Mouse (Mus musculus) layer of hippocampus, adult 2 months (tissue): Measurements from ENCODE around the gene Gm5936. TPM values are rescaled to one million over a fixed set of nuclear protein-coding genes. Genes with fewer than 3 reads are reported as not detected.
A peak's percentile ranks its signal among the peaks of the same experiment; 100 is the strongest.
"Not testable (repeated sequence)": the region's sequence is repeated elsewhere in the genome, so short reads cannot be mapped to it uniquely, and the experiment has no call there.

Experiments
- DNase-seq, 2 experiments: peaks; one replicate each; pipeline ENCODE4 v3.0.0; 2022; ENCODE audit warnings: low spot score in 2 of 2
- H3K27ac ChIP-seq: fragments of 200-600 bp; 2 replicates; pipeline ENCODE4 v1.8.1; 2022
- H3K4me3 ChIP-seq: fragments of 200-600 bp; 2 replicates; pipeline ENCODE4 v1.8.1; 2022; ENCODE audit warnings: mild to moderate bottlenecking
- CTCF ChIP-seq: fragments of 200-600 bp; conservative IDR thresholded peaks from 2 replicates; pipeline ENCODE4 v1.8.1; 2022; ENCODE audit warnings: antibody characterized with exemption, mild to moderate bottlenecking, moderate library complexity
- long read RNA-seq, 2 experiments: library from polyadenylated mRNA; stranded (forward); transcript quantifications; one replicate each; pipeline ENCODE4 v2.0.0; 2021; ENCODE audit warnings: borderline mapping rate in 2 of 2
- total RNA-seq, 2 experiments: library from RNA; stranded (reverse); gene quantifications; 2 replicates each; pipeline ENCODE4 v1.2.3; 2021

Gm5936 gene
- total RNA-seq = under 1 TPM; 0.26 to 0.32 TPM
- long read RNA-seq, experiment 1 = 0 reads
- long read RNA-seq, experiment 2, partial matches to known transcripts = 0 of 2 reads
- long read RNA-seq, experiment 2, other reads (novel, unspliced or antisense) = 0 of 2 reads

GRCm38 (mm10) chrX:74836842-74837522 is at the start of gene Gm5936:
Gene Gm5936, plus strand, starts transcription at chrX:74837196.
- H3K27ac ChIP-seq, H3K4me3 ChIP-seq: not testable (repeated sequence)
- peak; percentile 6 to 51 for DNase-seq

- H3K27ac ChIP-seq, DNase-seq, H3K4me3 ChIP-seq: not testable (repeated sequence)
Observed at GRCm38 (mm10) chrX:74856104-74856503, 19.1 kb downstream of the Gm5936 start.

- peak; percentile 54 for TF ChIP-seq CTCF
- not testable (repeated sequence) for H3K4me3 ChIP-seq, H3K27ac ChIP-seq
- peak in 1 of 2 experiments; percentile 49 for DNase-seq
Observed at GRCm38 (mm10) chrX:74880123-74880522, 43.1 kb downstream of the Gm5936 start.

Other genes starting within 250 kb of the Gm5936 start
- not detected for gene Olfr1325, start 244.5 kb upstream of the Gm5936 start, total RNA-seq
- under 1 TPM; 0.49 to 0.93 TPM for gene Gm5640, start 191.6 kb upstream of the Gm5936 start, total RNA-seq
- not detected for gene Gm6890, start 96.3 kb upstream of the Gm5936 start, total RNA-seq
- gene Gab3, start 248.3 kb downstream of the Gm5936 start, total RNA-seq = 1 to 10 TPM; 1.7 to 2.2 TPM